In the genomic region with DNA sequence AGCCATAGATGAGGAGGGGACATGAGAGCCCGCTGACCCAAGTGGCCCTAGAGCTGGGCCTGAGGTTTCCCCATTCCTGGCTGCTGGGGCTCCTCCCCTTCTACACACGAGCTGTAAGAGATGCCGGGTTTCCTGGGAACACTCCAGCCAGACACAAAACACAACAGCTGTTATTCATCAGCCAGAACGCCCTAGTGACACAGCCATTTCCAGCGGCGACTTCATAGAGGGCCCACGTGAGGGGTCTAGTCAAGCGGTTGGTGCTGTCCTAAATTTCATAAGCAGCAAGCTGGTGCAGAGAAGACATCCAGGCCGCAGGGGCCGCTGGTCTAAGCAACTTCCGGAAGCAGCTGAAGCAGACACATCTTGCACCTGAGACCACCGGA, we compare ENCODE assay signal across 9 mouse cellular contexts. TPM values are rescaled to one million over a fixed set of nuclear protein-coding genes. Genes with fewer than 3 reads are reported as not detected.
DNase-seq lines count a peak whose midpoint lies in the region; ATAC-seq lines count a peak whose summit lies in the region.
"Had no signal": no experiment of that assay in that cellular context is flagged by ENCODE, and none has a peak within 500 bp of the region (broad histone marks: within the 10 kb centered on the region; RNA-seq: fewer than 3 reads in every experiment).

No protein-coding gene starts in this region.

- no peaks in the 10 kb centered on the region for H3K36me3 ChIP-seq in hindbrain, embryonic 10.5 days
- H3K36me3 ChIP-seq in liver, embryonic 11.5 days (ENCODE audit: control insufficient read depth, insufficient read depth, low read length), result no peaks in the 10 kb centered on the region

- peak; percentile 30 for DNase-seq in urinary bladder, postnatal 14 days (ENCODE audit: low spot score)
- no peak for DNase-seq in urinary bladder, adult 2 months (ENCODE audit: low spot score)
- DNase-seq in hindbrain, embryonic 10.5 days (ENCODE audit: low spot score), result peak; percentile 60
- peak; percentile 48 to 71 for DNase-seq in lung, adult 18-20 months
- DNase-seq in left cerebral cortex, adult 9 months (ENCODE audit: low spot score in 2 of 2), result no peak
- no peak for DNase-seq in liver, embryonic 11.5 days (ENCODE audit: low spot score)
- no peak for DNase-seq in thymus, postnatal 14 days
- DNase-seq: adrenal gland, postnatal 36 days had no signal

- H3K4me1 ChIP-seq in hindbrain, embryonic 10.5 days (replicated peaks), result peaks cover 51% of the 10 kb centered on the region
- H3K4me1 ChIP-seq in liver, embryonic 11.5 days (replicated peaks; ENCODE audit: control insufficient read depth, insufficient read depth, low read length), result peaks cover 38% of the 10 kb centered on the region

- H3K9ac ChIP-seq in liver, embryonic 11.5 days (ENCODE audit: low read depth, low read length), result no peak overlapping the region

- no peak overlapping the region for H3K4me3 ChIP-seq in hindbrain, embryonic 10.5 days
- no peak overlapping the region for H3K4me3 ChIP-seq in liver, embryonic 11.5 days (ENCODE audit: low read depth, low read length)

- H3K9me3 ChIP-seq in hindbrain, embryonic 10.5 days, result no peaks in the 10 kb centered on the region
- H3K9me3 ChIP-seq in liver, embryonic 11.5 days (ENCODE audit: control insufficient read depth, low read length), result no peaks in the 10 kb centered on the region

- no peak overlapping the region for H3K4me2 ChIP-seq in liver, embryonic 11.5 days

- peak overlapping the region; percentile 75 for H3K27ac ChIP-seq in hindbrain, embryonic 10.5 days
- H3K27ac ChIP-seq in liver, embryonic 11.5 days (ENCODE audit: low read depth, low read length), result no peak overlapping the region

- ATAC-seq in megakaryocyte, adult 5-6 weeks (ENCODE audit: poor library complexity, severe bottlenecking), result no peak
- ATAC-seq in liver, embryonic 11.5 days (replicated peaks; ENCODE audit: low FRiP score), result no peak

- WGBS in hindbrain, embryonic 10.5 days, result 43% methylated on average over 12 of the region's 12 CpGs
- WGBS in liver, embryonic 11.5 days, result 56% methylated on average over 12 of the region's 12 CpGs

- peaks cover 13% of the 10 kb centered on the region for H3K27me3 ChIP-seq in hindbrain, embryonic 10.5 days (ENCODE audit: insufficient read depth, poor library complexity, severe bottlenecking)
- H3K27me3 ChIP-seq in liver, embryonic 11.5 days (replicated peaks; ENCODE audit: control insufficient read depth, insufficient read depth, low read length), result no peaks in the 10 kb centered on the region

RNA-seq across cellular contexts. Expression of gene Ssr1, which starts 27.0 kb away (rescaled TPM):
- polyA plus RNA-seq in urinary bladder, adult 2 months (2012; rRNA removed), result 24.4 and 27.2 TPM in 2 replicates
- polyA plus RNA-seq in hindbrain, embryonic 10.5 days (2016; fragmentation: Nextera tagmentation; extraction: Ambion mirVana), result 83.6 and 103 TPM in 2 replicates
- 96.5 and 104 TPM in 2 replicates for total RNA-seq in megakaryocyte, adult 5-6 weeks (2015)
- 126 and 148 TPM in 2 replicates for total RNA-seq in megakaryocyte, adult 5-6 weeks (2017)
- 143 and 166 TPM in 2 replicates for polyA plus RNA-seq in liver, embryonic 11.5 days (2014; fragmentation: Nextera tagmentation; extraction: Ambion mirVana)

Comparison
In these comparisons a context has a peak if more than half of its experiments do, and no peak if none do; other contexts are left out.
1. DNase-seq: peak in urinary bladder, postnatal 14 days (single experiment), hindbrain, embryonic 10.5 days (single experiment) and lung, adult 18-20 months (2 of 2); none in urinary bladder, adult 2 months (single experiment), left cerebral cortex, adult 9 months (0 of 2), liver, embryonic 11.5 days (single experiment) and thymus, postnatal 14 days (single experiment).